Comparison of ENCODE assay signal across 9 mouse cellular contexts in genomic region chr11:85760486-85761141, GRCm38 (mm10).
A peak's percentile ranks its signal among the peaks of the same experiment; 100 is the strongest.
DNase-seq lines count a peak whose midpoint lies in the region; ATAC-seq and TF ChIP-seq lines count a peak whose summit lies in the region.
"Had no signal": no experiment of that assay in that cellular context is flagged by ENCODE, and none has a peak within 500 bp of the region (broad histone marks: within the 10 kb centered on the region; RNA-seq: fewer than 3 reads in every experiment).

No protein-coding gene starts in this region.

- no peaks in the 10 kb centered on the region; the same call in 1 of the 2 replicates for H3K27me3 ChIP-seq in embryonic facial prominence, embryonic 13.5 days
- peaks cover 21% of the 10 kb centered on the region for H3K27me3 ChIP-seq in heart, embryonic 12.5 days (replicated peaks)
- H3K27me3 ChIP-seq in stomach, postnatal 0 days (ENCODE audit: control insufficient read depth, insufficient read depth, low read length) = no peaks in the 10 kb centered on the region

- H3K4me1 ChIP-seq in embryonic facial prominence, embryonic 13.5 days = peaks cover 37% of the 10 kb centered on the region
- peaks cover 21% of the 10 kb centered on the region for H3K4me1 ChIP-seq in heart, embryonic 12.5 days (replicated peaks)
- peaks cover 6% of the 10 kb centered on the region for H3K4me1 ChIP-seq in stomach, postnatal 0 days (replicated peaks; ENCODE audit: control insufficient read depth, insufficient read depth)

- WGBS in embryonic facial prominence, embryonic 13.5 days = 16% methylated on average over 6 of the region's 6 CpGs
- WGBS in heart, embryonic 12.5 days = 31% methylated on average over 6 of the region's 6 CpGs
- WGBS in stomach, postnatal 0 days = 36% methylated on average over 6 of the region's 6 CpGs

- H3K4me3 ChIP-seq in embryonic facial prominence, embryonic 13.5 days = no peak overlapping the region
- H3K4me3 ChIP-seq in heart, embryonic 12.5 days = no peak overlapping the region
- H3K4me3 ChIP-seq in stomach, postnatal 0 days (ENCODE audit: low read depth, low read length) = no peak overlapping the region

- no peak for TF ChIP-seq EP300 in stomach, postnatal 0 days (optimal IDR thresholded peaks at IDR 0.05)

- 0 out of 2 replicates have a peak, but pooled peaks have one; percentile 2 for TF ChIP-seq CTCF in stomach, postnatal 0 days (IDR thresholded peaks at IDR 0.05; ENCODE audit: low read depth)

- peak overlapping the region; percentile 22 for H3K4me2 ChIP-seq in embryonic facial prominence, embryonic 13.5 days
- H3K4me2 ChIP-seq in heart, embryonic 12.5 days = no peak overlapping the region
- no peak overlapping the region for H3K4me2 ChIP-seq in stomach, postnatal 0 days (replicated peaks; ENCODE audit: low read depth)

- peak; percentile 31 for DNase-seq in layer of hippocampus, adult 11-12 months (ENCODE audit: low spot score)
- no peak for DNase-seq in layer of hippocampus, adult 9-10 months (ENCODE audit: low spot score)
- peak; percentile 9 to 46 for DNase-seq in layer of hippocampus, adult 18-20 months (ENCODE audit: low spot score in 2 of 2)
- peak; percentile 62 for DNase-seq in lung, postnatal 25 days (ENCODE audit: low spot score)
- peak; percentile 27 for DNase-seq in stomach, postnatal 0 days (ENCODE audit: low spot score)

- no peaks in the 10 kb centered on the region for H3K36me3 ChIP-seq in embryonic facial prominence, embryonic 13.5 days
- H3K36me3 ChIP-seq in heart, embryonic 12.5 days = no peaks in the 10 kb centered on the region
- no peaks in the 10 kb centered on the region for H3K36me3 ChIP-seq in stomach, postnatal 0 days (ENCODE audit: control insufficient read depth, insufficient read depth, low read length)

- ATAC-seq in embryonic facial prominence, embryonic 13.5 days (ENCODE audit: insufficient number of reproducible peaks, insufficient read depth, low FRiP score, low TSS enrichment, low read depth) = peak; percentile 44
- peak; percentile 51; the same call in 1 of the 2 replicates for ATAC-seq in heart, embryonic 12.5 days (ENCODE audit: insufficient number of reproducible peaks, low FRiP score)
- ATAC-seq in stomach, postnatal 0 days (ENCODE audit: low FRiP score, low TSS enrichment) = peak; percentile 77; the same call in 1 of the 2 replicates
- ATAC-seq in monocyte, adult 5-6 weeks (replicated peaks; ENCODE audit: insufficient number of reproducible peaks, low FRiP score, low TSS enrichment, poor library complexity, severe bottlenecking) = no peak

- peak overlapping the region; percentile 81 for H3K27ac ChIP-seq in embryonic facial prominence, embryonic 13.5 days
- peak overlapping the region; percentile 34; the same call in 1 of the 2 replicates for H3K27ac ChIP-seq in heart, embryonic 12.5 days (ENCODE audit: poor library complexity, severe bottlenecking)
- peak overlapping the region; percentile 63 for H3K27ac ChIP-seq in stomach, postnatal 0 days (replicated peaks)
- H3K27ac ChIP-seq: liver, embryonic 14.5 days had no signal

- no peaks in the 10 kb centered on the region for H3K9me3 ChIP-seq in embryonic facial prominence, embryonic 13.5 days
- H3K9me3 ChIP-seq in heart, embryonic 12.5 days (replicated peaks) = no peaks in the 10 kb centered on the region
- no peaks in the 10 kb centered on the region for H3K9me3 ChIP-seq in stomach, postnatal 0 days (ENCODE audit: control insufficient read depth, low read length)

- H3K9ac ChIP-seq in embryonic facial prominence, embryonic 13.5 days = peak overlapping the region; percentile 36; the same call in 1 of the 2 replicates
- H3K9ac ChIP-seq in heart, embryonic 12.5 days = no peak overlapping the region
- no peak overlapping the region for H3K9ac ChIP-seq in stomach, postnatal 0 days (ENCODE audit: low read length)
- H3K9ac ChIP-seq: liver, embryonic 14.5 days had no signal
